Mouse (Mus musculus): ENCODE results near the gene Klhdc7b.

DNA sequence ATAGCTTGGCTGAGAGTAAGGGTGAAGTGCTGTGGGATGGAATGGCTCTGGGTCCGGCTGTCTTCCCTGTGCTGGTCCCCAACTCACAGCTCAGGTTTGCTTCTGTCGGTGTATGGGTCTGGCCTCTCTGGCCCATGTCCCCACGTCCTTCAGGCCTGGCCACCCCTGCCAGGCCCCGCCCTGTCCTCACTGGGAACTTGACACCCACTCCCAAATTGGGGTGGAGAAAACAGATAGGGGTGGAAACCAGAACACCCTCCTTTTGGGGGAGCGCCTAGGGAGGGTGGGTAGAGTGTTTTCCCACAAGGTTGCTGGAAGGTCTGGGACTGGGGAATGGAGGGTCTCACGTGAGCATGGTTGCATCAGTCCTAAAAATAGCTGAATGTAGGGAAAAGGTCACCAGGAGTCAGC, 41.0 kb downstream of the Klhdc7b start, which contains the start of gene Cpt1b:
- TF ChIP-seq CTCF (IDR thresholded peaks at IDR 0.05; ENCODE audit: low read depth, low read length) (no peak), GATA1 (IDR thresholded peaks at IDR 0.05; ENCODE audit: borderline replicate concordance, low read length) (no peak), TAL1 (conservative IDR thresholded peaks at IDR 0.05; ENCODE audit: low read depth, low read length) (no peak), POLR2AphosphoS5 (IDR thresholded peaks at IDR 0.05; ENCODE audit: insufficient replicate concordance, low read depth, low read length) (no peak)

All from G1E (cell line).